Mouse (Mus musculus) spleen, postnatal 14 days (tissue): Measurements from ENCODE around the gene Fam43a.

ENCODE experiments used
- DNase-seq, 2 experiments: peaks; one replicate each; pipeline ENCODE4 v3.0.0; 2021 to 2022; ENCODE audit warnings: low spot score in 2 of 2

Fam43a gene

DNA sequence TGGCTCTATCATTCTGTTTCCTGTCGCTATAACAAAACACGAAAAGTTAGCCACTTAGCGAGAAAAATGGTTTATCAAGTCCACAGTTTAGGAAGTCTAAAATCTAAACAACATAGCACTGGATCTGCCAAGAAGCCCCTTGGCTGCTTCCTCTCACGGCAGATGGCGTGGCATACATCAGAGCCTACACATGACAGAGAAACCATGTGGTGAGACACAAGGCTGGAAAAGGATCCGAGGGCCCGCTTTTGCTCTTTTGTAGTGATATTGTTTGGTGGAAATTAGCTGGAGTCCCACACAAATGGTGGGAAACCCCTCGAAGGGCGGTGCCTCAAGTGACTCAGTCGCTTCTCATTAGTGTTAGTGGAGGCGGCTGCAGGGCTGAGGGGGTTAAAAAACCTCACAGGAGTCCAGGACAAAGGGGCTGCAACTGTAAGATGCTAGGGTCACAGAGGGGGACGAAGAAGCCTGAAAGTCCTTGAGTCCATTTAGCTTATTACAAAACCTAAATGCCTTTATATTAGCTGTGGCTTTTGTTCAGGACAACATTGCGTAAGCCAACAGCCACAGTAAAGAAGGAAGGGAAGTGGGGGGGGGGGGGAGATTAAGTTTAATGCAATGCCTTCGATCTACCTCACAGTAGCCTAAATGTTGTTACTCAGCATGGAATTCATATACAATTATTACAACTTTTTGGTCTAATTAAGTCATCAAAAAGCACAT, 3.5 kb upstream of the Fam43a start:
- DNase-seq, result no peak

GRCm38 (mm10) chr16:30596959-30597681, 2.4 kb upstream of the Fam43a start:
- peak; percentile 64 to 80 for DNase-seq

- DNase-seq, result peak in 1 of 2 experiments; percentile 17
Observed at GRCm38 (mm10) chr16:30600431-30601045, 1.0 kb downstream of the Fam43a start.

DNA sequence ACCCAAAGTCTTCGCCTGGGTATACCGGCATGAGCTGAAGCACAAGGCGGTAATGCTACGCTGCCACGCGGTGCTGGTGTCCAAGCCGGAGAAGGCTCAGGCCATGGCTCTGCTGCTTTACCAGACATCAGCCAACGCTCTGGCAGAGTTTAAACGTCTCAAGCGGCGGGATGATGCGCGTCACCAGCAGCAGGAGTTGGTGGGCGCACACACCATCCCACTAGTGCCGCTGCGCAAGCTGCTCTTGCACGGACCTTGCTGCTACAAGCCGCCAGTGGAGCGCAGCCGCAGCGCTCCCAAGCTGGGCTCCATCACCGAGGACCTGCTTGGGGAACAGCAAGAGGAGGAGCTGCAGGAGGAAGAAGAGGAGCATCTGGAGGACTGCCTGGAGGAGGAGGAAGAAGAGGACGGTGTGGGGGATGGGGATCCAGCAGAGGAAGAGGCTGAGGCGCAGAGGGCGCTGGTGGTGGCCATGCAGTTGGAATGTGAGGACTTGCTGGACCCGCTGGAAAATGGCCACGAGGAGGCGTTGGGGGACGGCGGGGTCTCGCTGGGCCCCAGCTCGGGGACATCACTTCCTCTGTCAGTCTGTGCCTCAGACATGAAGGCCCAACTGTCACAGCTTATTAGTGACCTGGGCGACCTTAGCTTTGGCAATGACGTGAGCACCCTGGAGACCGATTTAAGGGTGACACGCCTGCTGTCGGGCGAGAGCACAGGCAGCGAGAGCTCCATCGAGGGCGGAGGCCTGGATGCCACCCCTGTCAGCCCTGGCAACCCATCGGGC, 1.7 kb downstream of the Fam43a start:
- peak; percentile 53 to 65 for DNase-seq

DNA sequence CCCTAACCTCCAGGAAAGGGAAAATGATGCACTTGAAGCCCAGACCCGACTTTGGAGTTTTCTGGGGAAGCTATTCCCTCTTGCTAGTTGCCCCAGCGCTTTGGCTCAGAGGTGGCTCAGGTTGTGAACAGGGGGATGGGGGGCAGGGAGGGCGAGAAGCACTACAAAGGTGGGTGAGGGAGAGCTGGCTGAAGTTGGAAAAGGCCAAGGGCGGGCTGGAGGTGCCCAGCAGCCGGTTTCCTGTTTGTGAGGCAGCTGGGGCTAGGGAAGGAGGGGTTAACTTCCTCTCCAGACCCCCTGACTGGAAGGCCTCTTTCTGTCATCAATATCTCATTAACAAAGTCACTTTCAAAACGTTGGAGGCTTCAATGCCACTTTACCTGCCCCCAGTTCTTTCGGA, 2.4 kb downstream of the Fam43a start:
- DNase-seq, result no peak

DNA sequence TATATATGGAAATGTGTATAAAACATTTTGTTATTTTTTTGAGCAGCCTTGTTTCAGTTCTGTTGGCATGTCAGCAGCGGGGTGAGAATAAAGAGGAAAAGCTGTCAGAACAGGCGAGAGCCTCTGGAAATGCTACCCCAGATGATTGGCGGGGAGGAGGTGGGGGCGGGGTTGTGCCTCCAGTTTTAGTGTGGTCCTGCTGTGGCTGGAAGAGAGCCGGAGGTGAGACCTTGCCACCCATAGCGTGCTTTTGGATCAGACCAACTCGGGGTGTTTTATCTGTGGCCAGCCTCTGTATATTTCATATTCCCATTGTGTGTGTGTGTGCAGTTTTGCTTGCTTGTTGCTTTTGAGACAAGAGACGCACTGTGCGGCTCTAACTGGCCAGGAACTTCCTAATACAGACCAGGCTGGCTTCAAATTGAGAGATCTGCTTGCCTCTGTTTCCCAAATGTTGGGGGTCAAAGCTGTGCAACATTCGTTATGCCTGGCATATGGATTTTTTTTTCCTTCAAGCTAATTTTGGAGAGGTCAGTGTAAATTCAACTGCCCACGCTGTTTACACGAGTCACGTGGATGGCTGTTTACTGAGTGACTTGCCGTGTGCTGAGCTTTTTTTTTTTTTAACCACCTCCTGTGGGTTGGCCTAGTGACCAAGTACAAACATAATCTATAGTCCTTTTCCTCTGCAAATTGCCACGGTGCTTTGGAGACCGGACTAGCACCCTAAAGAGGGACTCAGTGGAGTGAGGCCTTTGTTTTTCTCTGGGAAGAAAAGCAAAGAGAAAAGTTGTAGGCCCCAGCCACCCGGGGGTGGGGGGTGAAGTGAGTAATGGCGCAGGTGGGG, 3.4 kb downstream of the Fam43a start:
- DNase-seq, result no peak

GRCm38 (mm10) chr16:30603531-30603842, 4.0 kb downstream of the Fam43a start:
- DNase-seq, result no peak

DNA sequence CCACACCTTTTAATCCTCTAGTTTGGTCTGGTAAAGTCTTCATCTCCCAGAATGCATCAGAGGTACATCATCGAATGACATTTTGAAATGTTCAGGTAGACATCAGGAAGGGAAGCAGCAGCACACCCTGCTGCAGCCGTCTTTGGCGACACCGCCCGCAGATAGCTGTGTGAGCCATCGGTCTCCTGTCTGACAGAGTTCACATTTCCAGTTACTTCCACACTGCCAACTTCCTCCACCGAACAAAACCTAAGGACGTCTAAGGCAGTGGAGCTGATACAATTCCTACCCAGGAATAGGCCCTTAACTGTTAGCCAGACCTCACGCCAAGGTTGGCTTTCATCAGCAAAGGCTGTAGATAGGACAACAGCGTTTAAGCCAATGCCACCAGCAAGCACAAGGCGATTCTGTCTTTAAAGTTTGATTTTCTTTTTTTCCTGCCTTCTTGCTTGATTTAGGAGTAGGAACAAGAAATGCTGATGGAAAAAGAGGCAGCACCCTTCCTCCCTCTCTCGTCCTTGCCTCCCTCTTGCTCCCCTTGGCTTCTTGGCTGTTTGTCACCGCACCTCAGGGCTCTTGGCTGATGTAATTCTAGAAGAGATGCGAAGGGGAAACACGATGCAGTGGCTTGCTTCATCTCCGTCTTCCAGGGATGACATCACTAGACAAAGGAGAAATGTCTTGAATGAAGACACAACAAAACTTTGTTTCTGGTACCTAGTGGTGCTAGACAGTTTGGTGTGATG, 4.7 kb downstream of the Fam43a start:
- no peak for DNase-seq

DNA sequence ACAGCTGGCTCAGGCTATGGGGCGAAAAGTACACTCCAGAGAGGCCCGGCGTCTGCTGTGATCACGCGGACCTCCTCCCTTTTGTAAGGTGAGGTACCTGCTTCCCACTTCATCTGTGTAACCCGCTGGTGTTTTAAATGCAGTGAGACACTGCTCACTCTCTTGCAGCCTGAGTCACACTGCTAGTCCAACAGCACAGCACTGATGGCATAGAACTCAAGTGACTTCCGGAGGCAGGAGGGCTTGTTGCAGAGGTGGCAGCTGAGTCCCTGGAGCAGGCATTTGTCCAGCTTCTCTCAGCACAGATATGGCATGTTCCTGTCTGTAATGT, 5.2 kb downstream of the Fam43a start:
- no peak for DNase-seq

DNA sequence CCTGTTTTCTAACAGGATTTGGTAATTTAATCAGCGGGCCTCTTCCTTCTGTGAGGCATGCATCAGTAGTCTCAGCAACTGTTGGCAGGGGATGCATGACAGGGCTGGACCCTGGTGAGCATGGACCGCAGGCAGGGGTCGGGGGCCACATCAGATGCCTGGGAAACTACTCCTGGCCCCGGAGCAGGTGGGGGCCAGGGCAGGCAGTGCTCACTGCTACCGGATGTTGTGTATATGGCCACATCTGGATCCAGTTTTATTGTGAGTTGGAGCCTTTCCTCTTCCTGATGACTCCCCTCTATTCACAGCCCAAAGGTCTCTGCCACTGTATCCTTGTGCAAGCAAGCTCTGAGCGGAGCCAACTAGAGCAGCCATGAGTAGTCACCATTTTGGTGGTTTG, 6.0 kb downstream of the Fam43a start:
- no peak for DNase-seq

GRCm38 (mm10) chr16:30607868-30608267, 8.3 kb downstream of the Fam43a start:
- DNase-seq, result no peak

DNA sequence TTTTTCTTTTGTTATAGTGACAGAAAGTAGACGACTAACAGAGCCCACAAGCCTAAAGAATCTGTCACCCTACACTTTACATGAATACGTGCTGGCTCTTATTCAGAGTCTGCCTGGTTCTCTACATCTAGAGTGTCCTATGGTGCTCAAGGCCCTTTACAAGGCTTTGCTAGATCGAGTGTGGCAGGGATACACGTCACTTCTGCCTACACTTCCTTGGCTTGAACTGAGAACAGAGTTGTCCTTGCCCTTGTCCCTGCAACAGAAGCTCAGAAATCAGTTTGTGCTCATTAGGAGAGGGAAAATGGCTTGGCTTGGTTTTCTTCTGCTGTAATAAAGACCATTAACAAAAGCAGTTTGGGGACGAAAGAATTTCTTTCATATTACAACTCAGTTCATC, 11.8 kb downstream of the Fam43a start:
- DNase-seq, result no peak

- no peak for DNase-seq
Observed at GRCm38 (mm10) chr16:30613122-30613521, 13.6 kb downstream of the Fam43a start.

GRCm38 (mm10) chr16:30614122-30614521, 14.6 kb downstream of the Fam43a start:
- DNase-seq, result no peak

DNA sequence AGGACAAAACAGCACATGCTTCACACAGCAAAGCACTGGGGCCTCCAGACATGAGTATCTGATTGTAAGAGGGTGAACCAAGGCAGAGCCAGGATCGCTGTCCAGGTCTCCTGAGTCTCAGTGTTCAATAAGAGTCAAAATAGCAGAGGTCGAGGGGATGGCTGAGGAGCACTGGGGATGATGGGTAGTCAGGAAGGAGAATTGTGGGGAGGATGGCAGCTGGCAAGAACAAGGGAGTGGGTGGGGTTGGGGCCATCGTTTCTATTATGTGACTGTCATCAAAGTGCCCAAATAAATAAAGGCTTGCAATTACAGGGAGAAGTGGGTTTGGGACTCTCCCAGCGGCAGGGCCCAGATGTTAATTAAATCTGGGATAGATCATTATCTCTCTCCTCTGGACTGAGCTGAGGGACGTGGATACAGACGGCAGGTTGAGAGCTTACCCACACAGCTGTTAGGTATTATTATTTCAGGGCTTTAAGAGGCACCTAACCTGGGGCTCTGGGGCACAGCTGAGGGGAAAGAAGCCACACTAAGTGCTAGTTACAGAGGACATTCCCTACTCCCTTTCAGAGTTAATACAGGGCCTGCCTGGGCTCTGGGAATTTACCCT, 15.3 kb downstream of the Fam43a start:
- DNase-seq, result no peak

- DNase-seq, result no peak
Observed at GRCm38 (mm10) chr16:30616281-30616680, 16.8 kb downstream of the Fam43a start.

GRCm38 (mm10) chr16:30623645-30624044, 24.1 kb downstream of the Fam43a start:
- DNase-seq, result no peak

- no peak for DNase-seq
Observed at GRCm38 (mm10) chr16:30624640-30625039, 25.1 kb downstream of the Fam43a start.

DNA sequence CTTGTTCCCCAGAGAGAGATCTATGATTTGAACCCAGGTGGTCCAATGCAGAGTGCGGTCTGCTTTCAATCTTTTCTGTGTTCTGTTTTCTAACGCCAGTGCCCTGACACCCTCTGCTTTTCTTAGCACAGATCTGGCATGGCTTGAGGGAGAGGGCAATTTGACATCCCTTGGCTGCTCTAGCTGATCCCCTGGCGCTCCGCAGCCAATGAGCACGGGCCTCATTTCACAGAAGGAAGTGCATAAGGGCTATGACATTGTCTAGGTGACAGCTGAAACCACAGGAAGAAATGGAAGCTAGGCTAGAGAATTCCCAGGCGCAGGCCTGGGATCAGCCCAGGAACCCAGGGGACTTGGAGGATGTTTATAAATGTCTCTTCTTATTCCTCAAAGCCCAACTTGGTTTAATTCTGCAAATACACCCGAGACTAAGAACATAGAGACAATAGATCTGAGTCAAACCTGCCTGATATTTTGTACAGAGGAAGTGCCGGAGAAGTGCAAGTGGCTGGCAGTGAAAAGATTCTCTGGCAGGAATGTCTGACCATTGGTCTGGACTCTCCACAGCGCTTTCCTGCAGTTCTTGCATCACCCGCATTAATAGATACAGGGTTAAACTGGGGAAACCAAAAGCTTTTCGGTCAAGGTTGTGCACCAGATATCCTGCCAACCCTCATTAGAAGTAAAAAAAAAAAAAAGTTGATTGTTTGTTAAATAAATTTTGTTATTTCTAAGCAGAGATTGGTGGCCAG, 28.2 kb downstream of the Fam43a start:
- no peak for DNase-seq

GRCm38 (mm10) chr16:30628401-30628800, 28.9 kb downstream of the Fam43a start:
- DNase-seq, result no peak
